Mouse (Mus musculus): Measurements from ENCODE around the gene Shank1. TPM values are rescaled to one million over a fixed set of nuclear protein-coding genes. Genes with fewer than 3 reads are reported as not detected.
A peak's percentile ranks its signal among the peaks of the same experiment; 100 is the strongest.
"Not testable (repeated sequence)": the region's sequence is repeated elsewhere in the genome, so short reads cannot be mapped to it uniquely, and the experiment has no call there.

Shank1 gene
- total and polyA plus RNA-seq, 2 experiments from 2014 or later: 36.6 to 39.0 TPM

- Histone ChIP-seq H3K4me3 (ENCODE audit: low read length) (no peak overlapping the region), H3K4me2 (ENCODE audit: low read depth, low read length) (no peak overlapping the region), H3K27ac (no peak overlapping the region), H3K4me1 (ENCODE audit: insufficient read depth, low read length) (no peaks in the 10 kb centered on the region), H3K36me3 (ENCODE audit: insufficient read depth, low read length) (no peaks in the 10 kb centered on the region), H3K9me3 (ENCODE audit: low read length) (0 out of 2 replicates have a peak, but pooled peaks cover 2% of the 10 kb centered on the region), H3K27me3 (ENCODE audit: insufficient read depth, low read length) (no peaks in the 10 kb centered on the region), H3K9ac (replicated peaks; ENCODE audit: low read length) (no peak overlapping the region)
- peak; percentile 33 for DNase-seq (ENCODE audit: low spot score)
- no peak for TF ChIP-seq CTCF (IDR thresholded peaks at IDR 0.05; ENCODE audit: low read depth)
- peak; percentile 22 for ATAC-seq
- WGBS: 64% methylated on average over 1 of the region's 1 CpGs
These were observed 29.1 kb upstream of the Shank1 start for GRCm38 (mm10) chr7:44280959-44281358.

GRCm38 (mm10) chr7:44281586-44281985 lies 28.5 kb upstream of the Shank1 start:
- WGBS: 57% methylated on average over 7 of the region's 7 CpGs
- H3K36me3 ChIP-seq (ENCODE audit: insufficient read depth, low read length): no peaks in the 10 kb centered on the region
- no peak overlapping the region for H3K4me2 ChIP-seq (ENCODE audit: low read depth, low read length)
- DNase-seq (ENCODE audit: low spot score) (peak; percentile 50), ATAC-seq (peak; percentile 55; the same call in 1 of the 2 replicates)
- no peak for TF ChIP-seq CTCF (IDR thresholded peaks at IDR 0.05; ENCODE audit: low read depth)
- no peaks in the 10 kb centered on the region for H3K4me1 ChIP-seq (ENCODE audit: insufficient read depth, low read length)
- no peaks in the 10 kb centered on the region for H3K27me3 ChIP-seq (ENCODE audit: insufficient read depth, low read length)
- H3K9ac ChIP-seq (replicated peaks; ENCODE audit: low read length): no peak overlapping the region
- H3K27ac ChIP-seq: peak overlapping the region; percentile 46; the same call in 1 of the 2 replicates
- H3K9me3 ChIP-seq (ENCODE audit: low read length): 0 out of 2 replicates have a peak, but pooled peaks cover 2% of the 10 kb centered on the region
- H3K4me3 ChIP-seq (ENCODE audit: low read length): no peak overlapping the region

- no peak for TF ChIP-seq CTCF (IDR thresholded peaks at IDR 0.05; ENCODE audit: low read depth)
- WGBS: 73% methylated on average over 7 of the region's 7 CpGs
- no peaks in the 10 kb centered on the region for H3K27me3 ChIP-seq (ENCODE audit: insufficient read depth, low read length)
- H3K9ac ChIP-seq (replicated peaks; ENCODE audit: low read length): no peak overlapping the region
- 0 out of 2 replicates have a peak, but pooled peaks cover 3% of the 10 kb centered on the region for H3K9me3 ChIP-seq (ENCODE audit: low read length)
- H3K4me1 ChIP-seq (ENCODE audit: insufficient read depth, low read length): no peaks in the 10 kb centered on the region
- H3K27ac ChIP-seq: no peak overlapping the region
- no peaks in the 10 kb centered on the region for H3K36me3 ChIP-seq (ENCODE audit: insufficient read depth, low read length)
- DNase-seq (ENCODE audit: low spot score) (no peak), ATAC-seq (no peak)
- H3K4me2 ChIP-seq (ENCODE audit: low read depth, low read length): no peak overlapping the region
- H3K4me3 ChIP-seq (ENCODE audit: low read length): no peak overlapping the region
These were observed 22.3 kb upstream of the Shank1 start for GRCm38 (mm10) chr7:44287760-44288159.

- Histone ChIP-seq H3K27ac (no peak overlapping the region), H3K36me3 (ENCODE audit: insufficient read depth, low read length) (no peaks in the 10 kb centered on the region), H3K4me2 (ENCODE audit: low read depth, low read length) (no peak overlapping the region), H3K4me3 (ENCODE audit: low read length) (no peak overlapping the region), H3K9me3 (ENCODE audit: low read length) (0 out of 2 replicates have a peak, but pooled peaks cover 3% of the 10 kb centered on the region), H3K9ac (replicated peaks; ENCODE audit: low read length) (no peak overlapping the region), H3K4me1 (ENCODE audit: insufficient read depth, low read length) (no peaks in the 10 kb centered on the region), H3K27me3 (ENCODE audit: insufficient read depth, low read length) (no peaks in the 10 kb centered on the region)
- no peak for TF ChIP-seq CTCF (IDR thresholded peaks at IDR 0.05; ENCODE audit: low read depth)
- WGBS: 82% methylated on average over 4 of the region's 4 CpGs
- ATAC-seq (no peak), DNase-seq (ENCODE audit: low spot score) (no peak)
These were observed 19.1 kb upstream of the Shank1 start for GRCm38 (mm10) chr7:44290986-44291385.

- no peak for DNase-seq (ENCODE audit: low spot score)
- Histone ChIP-seq H3K36me3 (ENCODE audit: insufficient read depth, low read length) (no peaks in the 10 kb centered on the region), H3K4me3 (ENCODE audit: low read length) (no peak overlapping the region), H3K9me3 (ENCODE audit: low read length) (0 out of 2 replicates have a peak, but pooled peaks cover 3% of the 10 kb centered on the region), H3K27me3 (ENCODE audit: insufficient read depth, low read length) (no peaks in the 10 kb centered on the region), H3K4me2 (ENCODE audit: low read depth, low read length) (no peak overlapping the region), H3K27ac (no peak overlapping the region), H3K4me1 (ENCODE audit: insufficient read depth, low read length) (no peaks in the 10 kb centered on the region), H3K9ac (replicated peaks; ENCODE audit: low read length) (no peak overlapping the region)
- no peak for TF ChIP-seq CTCF (IDR thresholded peaks at IDR 0.05; ENCODE audit: low read depth)
- no peak for ATAC-seq
- WGBS: 53% methylated on average over 4 of the region's 4 CpGs
These were observed 18.6 kb upstream of the Shank1 start for GRCm38 (mm10) chr7:44291418-44291817.

- not testable (repeated sequence) for H3K27me3 ChIP-seq (ENCODE audit: insufficient read depth, low read length); H3K27ac ChIP-seq; H3K9ac ChIP-seq (replicated peaks; ENCODE audit: low read length); H3K9me3 ChIP-seq (ENCODE audit: low read length); H3K4me2 ChIP-seq (ENCODE audit: low read depth, low read length); DNase-seq (ENCODE audit: low spot score); H3K4me3 ChIP-seq (ENCODE audit: low read length); H3K4me1 ChIP-seq (ENCODE audit: insufficient read depth, low read length); H3K36me3 ChIP-seq (ENCODE audit: insufficient read depth, low read length); ATAC-seq
- WGBS: 79% methylated on average over 2 of the region's 2 CpGs
These were observed 12.6 kb upstream of the Shank1 start for GRCm38 (mm10) chr7:44297501-44297900.

All from hindbrain, postnatal 0 days (tissue).